Mouse (Mus musculus) ES-Bruce4 (cell line): ENCODE results near the gene Hdac4. TPM values are rescaled to one million over a fixed set of nuclear protein-coding genes. Genes with fewer than 3 reads are reported as not detected.

ENCODE experiments used
- H3K27ac ChIP-seq: 2 replicates; pipeline ENCODE4 v1.5.1; 2012; ENCODE audit warnings: low read length, inconsistent platforms; ENCODE audit not compliant: insufficient read depth
- H3K27me3 ChIP-seq: 2 replicates; pipeline ENCODE4 v1.6.1; 2012; ENCODE audit warnings: mild to moderate bottlenecking, low read length, inconsistent platforms; ENCODE audit not compliant: control insufficient read depth, poor library complexity, insufficient read depth, severe bottlenecking
- H3K36me3 ChIP-seq: 2 replicates; pipeline ENCODE4 v1.6.1; 2012; ENCODE audit warnings: inconsistent platforms, mild to moderate bottlenecking, low read length, moderate library complexity; ENCODE audit not compliant: control insufficient read depth, poor library complexity, insufficient read depth, severe bottlenecking
- H3K4me1 ChIP-seq: one replicate; pipeline ENCODE4 v1.8.1; 2011; ENCODE audit warnings: low read length; ENCODE audit not compliant: control insufficient read depth, insufficient read depth
- H3K4me3 ChIP-seq: 2 replicates; pipeline ENCODE4 v1.5.1; 2011; ENCODE audit warnings: low read depth, mild to moderate bottlenecking, low read length
- H3K9ac ChIP-seq: 2 replicates; pipeline ENCODE4 v1.6.1; 2012; ENCODE audit warnings: low read depth, mild to moderate bottlenecking, inconsistent platforms; ENCODE audit not compliant: poor library complexity, severe bottlenecking
- H3K9me3 ChIP-seq: replicated peaks from 2 replicates; pipeline ENCODE4 v1.6.1; 2012; ENCODE audit warnings: mild to moderate bottlenecking, low read length, inconsistent platforms; ENCODE audit not compliant: control insufficient read depth, poor library complexity, insufficient read depth, severe bottlenecking
- CTCF ChIP-seq: IDR thresholded peaks from one replicate; pipeline ENCODE4 v1.8.1; 2011; ENCODE audit warnings: low read depth, low read length
- EP300 ChIP-seq: IDR thresholded peaks from 2 replicates; pipeline ENCODE4 v1.6.1; 2011; ENCODE audit warnings: low read depth, low read length; ENCODE audit not compliant: insufficient read depth
- POLR2A ChIP-seq: IDR thresholded peaks from one replicate; pipeline ENCODE4 v1.8.1; 2011; ENCODE audit warnings: low read length; ENCODE audit not compliant: insufficient read depth
- polyA plus RNA-seq: library from polyadenylated mRNA; stranded (reverse); fragments of >200 nt; gene quantifications from 2 replicates; pipeline ENCODE4 v1.2.4, GENCODE M21; 2011; ENCODE audit warnings: low read depth; ENCODE audit not compliant: missing spikeins, insufficient read depth, insufficient read length

Hdac4 gene
- polyA plus RNA-seq, 1 experiment: 27.5 TPM

DNA sequence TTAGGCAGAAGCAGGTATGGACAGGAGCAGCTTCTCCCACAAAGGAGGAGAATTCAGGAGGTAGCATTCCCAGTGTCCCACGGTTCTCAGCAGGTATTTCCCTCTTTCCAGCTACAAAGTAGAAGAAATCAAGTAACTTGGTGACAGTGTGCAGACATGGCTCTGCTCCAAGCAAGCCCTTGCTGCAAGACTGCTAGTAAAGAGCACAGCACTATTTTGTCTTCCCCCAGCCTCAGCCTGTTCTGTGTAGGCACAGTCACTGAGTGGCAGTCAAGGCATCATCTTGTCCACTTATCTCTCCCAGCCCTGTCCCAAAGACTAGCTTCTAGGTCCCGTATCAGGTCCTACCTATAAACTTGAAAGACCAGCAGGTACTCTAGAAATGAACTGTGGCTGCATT is 86.9 kb downstream of the Hdac4 start:
- TF ChIP-seq EP300 (no peak), CTCF (no peak), POLR2A (no peak)
- H3K4me3 ChIP-seq: no peak overlapping the region
- H3K36me3 ChIP-seq: no peaks in the 10 kb centered on the region; the same call in 1 of the 2 replicates
- H3K9me3 ChIP-seq: no peaks in the 10 kb centered on the region
- H3K9ac ChIP-seq: no peak overlapping the region
- H3K27ac ChIP-seq: no peak overlapping the region
- peaks cover 3% of the 10 kb centered on the region for H3K4me1 ChIP-seq
- no peaks in the 10 kb centered on the region for H3K27me3 ChIP-seq

GRCm38 (mm10) chr1:92107996-92108395 is 87.5 kb downstream of the Hdac4 start:
- TF ChIP-seq POLR2A (no peak), EP300 (no peak), CTCF (no peak)
- Histone ChIP-seq H3K27ac (no peak overlapping the region), H3K36me3 (no peaks in the 10 kb centered on the region; the same call in 1 of the 2 replicates), H3K4me1 (peaks cover 3% of the 10 kb centered on the region), H3K4me3 (no peak overlapping the region), H3K9ac (no peak overlapping the region), H3K9me3 (no peaks in the 10 kb centered on the region), H3K27me3 (no peaks in the 10 kb centered on the region)

DNA sequence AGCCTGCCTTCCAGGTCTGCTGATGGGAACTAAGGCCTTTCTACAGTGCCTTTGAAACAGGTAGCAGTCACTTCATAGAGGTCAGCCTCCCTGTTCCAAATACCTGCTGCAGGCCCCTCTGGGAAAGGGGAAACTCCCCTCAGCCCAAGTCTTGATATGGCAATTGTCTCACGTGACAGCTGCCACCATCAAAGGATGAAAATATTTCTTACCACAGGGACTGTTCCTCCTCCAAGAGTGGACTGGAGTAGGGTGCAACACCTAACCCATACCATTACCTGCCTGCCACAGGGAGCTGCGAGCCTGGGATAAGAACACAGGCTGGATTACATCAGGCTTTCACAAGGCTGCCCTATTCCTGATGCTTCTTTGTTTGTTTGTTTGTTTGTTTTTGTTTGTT is 88.0 kb downstream of the Hdac4 start:
- Histone ChIP-seq H3K9me3 (no peaks in the 10 kb centered on the region), H3K9ac (no peak overlapping the region), H3K27ac (no peak overlapping the region), H3K4me3 (no peak overlapping the region), H3K4me1 (peaks cover 3% of the 10 kb centered on the region), H3K36me3 (no peaks in the 10 kb centered on the region; the same call in 1 of the 2 replicates), H3K27me3 (no peaks in the 10 kb centered on the region)
- TF ChIP-seq EP300: no peak
- no peak for TF ChIP-seq POLR2A
- TF ChIP-seq CTCF: no peak

- H3K27me3 ChIP-seq: no peaks in the 10 kb centered on the region
- H3K4me3 ChIP-seq: no peak overlapping the region
- H3K36me3 ChIP-seq: no peaks in the 10 kb centered on the region; the same call in 1 of the 2 replicates
- no peak overlapping the region for H3K27ac ChIP-seq
- peaks cover 3% of the 10 kb centered on the region for H3K4me1 ChIP-seq
- H3K9me3 ChIP-seq: no peaks in the 10 kb centered on the region
- H3K9ac ChIP-seq: no peak overlapping the region
- TF ChIP-seq EP300 (no peak), POLR2A (no peak), CTCF (no peak)
Measured at GRCm38 (mm10) chr1:92106486-92107160, 88.9 kb downstream of the Hdac4 start.

GRCm38 (mm10) chr1:92104718-92105117 is 90.8 kb downstream of the Hdac4 start:
- Histone ChIP-seq H3K4me1 (peaks cover 3% of the 10 kb centered on the region), H3K9ac (no peak overlapping the region), H3K27me3 (no peaks in the 10 kb centered on the region), H3K9me3 (no peaks in the 10 kb centered on the region), H3K36me3 (no peaks in the 10 kb centered on the region; the same call in 1 of the 2 replicates), H3K4me3 (no peak overlapping the region), H3K27ac (no peak overlapping the region)
- no peak for TF ChIP-seq CTCF
- no peak for TF ChIP-seq POLR2A
- no peak for TF ChIP-seq EP300

- no peaks in the 10 kb centered on the region for H3K27me3 ChIP-seq
- no peaks in the 10 kb centered on the region for H3K9me3 ChIP-seq
- H3K9ac ChIP-seq: no peak overlapping the region
- no peak overlapping the region for H3K27ac ChIP-seq
- no peaks in the 10 kb centered on the region; the same call in 1 of the 2 replicates for H3K36me3 ChIP-seq
- peaks cover 3% of the 10 kb centered on the region for H3K4me1 ChIP-seq
- no peak for TF ChIP-seq POLR2A
- TF ChIP-seq EP300: no peak
- no peak for TF ChIP-seq CTCF
- H3K4me3 ChIP-seq: no peak overlapping the region
Measured at GRCm38 (mm10) chr1:92103971-92104370, 91.5 kb downstream of the Hdac4 start.
